ENCODE assay signal across 26 mouse cellular contexts in genomic region chr19:45926342-45926741, GRCm38 (mm10).
"Had no signal": no experiment of that assay in that cellular context is flagged by ENCODE, and none has a peak within 500 bp of the region (broad histone marks: within the 10 kb centered on the region; RNA-seq: fewer than 3 reads in every experiment).

No protein-coding gene starts in this region.

- H3K4me2 ChIP-seq: hindbrain, embryonic 12.5 days; hindbrain, embryonic 14.5 days; intestine, embryonic 15.5 days; limb, embryonic 12.5 days; liver, embryonic 11.5 days; liver, embryonic 13.5 days; liver, embryonic 15.5 days had no signal

- H3K9me3 ChIP-seq: hindbrain, embryonic 10.5 days; hindbrain, embryonic 12.5 days; intestine, embryonic 15.5 days; limb, embryonic 10.5 days; limb, embryonic 12.5 days; liver, embryonic 13.5 days; liver, embryonic 15.5 days had no signal

- H3K4me1 ChIP-seq: hindbrain, embryonic 10.5 days; hindbrain, embryonic 12.5 days; intestine, embryonic 15.5 days; limb, embryonic 10.5 days; limb, embryonic 12.5 days; liver, embryonic 13.5 days; liver, embryonic 15.5 days had no signal

- H3K27ac ChIP-seq: gastrocnemius, adult 2 months; hindbrain, embryonic 10.5 days; hindbrain, embryonic 12.5 days; hindbrain, embryonic 14.5 days; intestine, embryonic 15.5 days; layer of hippocampus, adult 2 months; left cerebral cortex, adult 2 months; limb, embryonic 10.5 days; limb, embryonic 12.5 days; liver, embryonic 13.5 days; liver, embryonic 15.5 days had no signal

- H3K4me3 ChIP-seq: gastrocnemius, adult 2 months; hindbrain, embryonic 10.5 days; hindbrain, embryonic 12.5 days; intestine, embryonic 15.5 days; layer of hippocampus, adult 2 months; left cerebral cortex, adult 2 months; limb, embryonic 10.5 days; limb, embryonic 12.5 days; liver, embryonic 13.5 days; liver, embryonic 15.5 days had no signal

- H3K27me3 ChIP-seq: hindbrain, embryonic 12.5 days; intestine, embryonic 15.5 days; limb, embryonic 12.5 days; liver, embryonic 13.5 days; liver, embryonic 15.5 days had no signal

- ATAC-seq: hindbrain, embryonic 16.5 days; inflammation-experienced regulatory T-cells, adult 6 months; intestine, embryonic 15.5 days; intestine, postnatal 0 days; liver, postnatal 0 days had no signal

- DNase-seq: gastrocnemius, adult 2 months; gastrocnemius, postnatal 10 days; gastrocnemius, postnatal 25 days; heart, postnatal 10 days; heart, postnatal 36 days; kidney, adult 18-20 months; kidney, adult 8-10 months; kidney, postnatal 10 days; kidney, postnatal 25 days; kidney, postnatal 4 days; liver; liver, embryonic 13.5 days; liver, postnatal 0 days had no signal

- H3K9ac ChIP-seq: hindbrain, embryonic 12.5 days; hindbrain, embryonic 14.5 days; intestine, embryonic 15.5 days; limb, embryonic 12.5 days; liver, embryonic 13.5 days; liver, embryonic 15.5 days; liver, postnatal 0 days had no signal

- H3K36me3 ChIP-seq: intestine, embryonic 15.5 days; liver, embryonic 13.5 days had no signal
